ENCODE assay signal across 14 mouse cellular contexts in genomic region chr12:40838338-40838695, GRCm38 (mm10).
A peak's percentile ranks its signal among the peaks of the same experiment; 100 is the strongest.
DNase-seq lines count a peak whose midpoint lies in the region; ATAC-seq and TF ChIP-seq lines count a peak whose summit lies in the region.
"Had no signal": no experiment of that assay in that cellular context is flagged by ENCODE, and none has a peak within 500 bp of the region (broad histone marks: within the 10 kb centered on the region; RNA-seq: fewer than 3 reads in every experiment).

No protein-coding gene starts in this region.

- no peak overlapping the region for H3K4me2 ChIP-seq in intestine, embryonic 14.5 days (ENCODE audit: low read length)
- no peak overlapping the region for H3K4me2 ChIP-seq in intestine, embryonic 16.5 days (ENCODE audit: low read depth, low read length)
- H3K4me2 ChIP-seq in hindbrain, postnatal 0 days (ENCODE audit: low read depth, low read length) = no peak overlapping the region
- H3K4me2 ChIP-seq: embryonic facial prominence, embryonic 12.5 days; kidney, embryonic 15.5 days; liver, embryonic 11.5 days; stomach, embryonic 15.5 days had no signal

- WGBS in intestine, embryonic 14.5 days = 42% methylated on average over 2 of the region's 2 CpGs
- WGBS in intestine, embryonic 16.5 days = 40% methylated on average over 2 of the region's 2 CpGs
- WGBS in hindbrain, postnatal 0 days = 40% methylated on average over 2 of the region's 2 CpGs

- H3K9ac ChIP-seq in intestine, embryonic 14.5 days (ENCODE audit: low read length) = no peak overlapping the region
- H3K9ac ChIP-seq in intestine, embryonic 16.5 days (ENCODE audit: low read depth, low read length) = no peak overlapping the region
- no peak overlapping the region for H3K9ac ChIP-seq in hindbrain, postnatal 0 days (replicated peaks; ENCODE audit: low read length)
- H3K9ac ChIP-seq: embryonic facial prominence, embryonic 12.5 days; kidney, embryonic 15.5 days; stomach, embryonic 15.5 days had no signal

- no peaks in the 10 kb centered on the region for H3K27me3 ChIP-seq in intestine, embryonic 14.5 days (replicated peaks; ENCODE audit: control insufficient read depth, insufficient read depth, low read length)
- H3K27me3 ChIP-seq in intestine, embryonic 16.5 days (replicated peaks; ENCODE audit: control insufficient read depth, insufficient read depth, low read length) = no peaks in the 10 kb centered on the region
- no peaks in the 10 kb centered on the region for H3K27me3 ChIP-seq in hindbrain, postnatal 0 days (ENCODE audit: insufficient read depth, low read length)
- H3K27me3 ChIP-seq: embryonic facial prominence, embryonic 12.5 days; kidney, embryonic 15.5 days; stomach, embryonic 15.5 days had no signal

- DNase-seq in cerebellum, postnatal 14 days = peak; percentile 29 to 38
- no peak for DNase-seq in cerebellum, postnatal 25 days
- DNase-seq in intestine, embryonic 14.5 days (ENCODE audit: low spot score) = peak; percentile 52
- DNase-seq in lung, postnatal 10 days = peak; percentile 69
- DNase-seq in lung, adult 18-20 months = no peak
- peak; percentile 26 for DNase-seq in hindbrain, postnatal 0 days (ENCODE audit: low spot score)
- no peak for DNase-seq in embryo, embryonic 10.5 days (ENCODE audit: low spot score)

- peaks cover 11% of the 10 kb centered on the region; the same call in 1 of the 2 replicates for H3K4me1 ChIP-seq in intestine, embryonic 14.5 days (replicated peaks; ENCODE audit: control insufficient read depth, insufficient read depth, low read length)
- H3K4me1 ChIP-seq in intestine, embryonic 16.5 days (ENCODE audit: control insufficient read depth, insufficient read depth, low read length) = peaks cover 8% of the 10 kb centered on the region; the same call in 1 of the 2 replicates
- no peaks in the 10 kb centered on the region for H3K4me1 ChIP-seq in hindbrain, postnatal 0 days (ENCODE audit: insufficient read depth, low read length)
- H3K4me1 ChIP-seq: embryonic facial prominence, embryonic 12.5 days; kidney, embryonic 15.5 days had no signal

- no peaks in the 10 kb centered on the region for H3K36me3 ChIP-seq in intestine, embryonic 14.5 days (ENCODE audit: control insufficient read depth, insufficient read depth, low read length)
- no peaks in the 10 kb centered on the region for H3K36me3 ChIP-seq in intestine, embryonic 16.5 days (ENCODE audit: control insufficient read depth, insufficient read depth, low read length)
- H3K36me3 ChIP-seq in hindbrain, postnatal 0 days (ENCODE audit: insufficient read depth, low read length) = peaks cover 13% of the 10 kb centered on the region; the same call in 1 of the 2 replicates
- H3K36me3 ChIP-seq: embryonic facial prominence, embryonic 12.5 days; heart, embryonic 10.5 days; stomach, embryonic 15.5 days had no signal

- no peak for TF ChIP-seq CTCF in hindbrain, postnatal 0 days (IDR thresholded peaks at IDR 0.05; ENCODE audit: low read depth)

- H3K27ac ChIP-seq in intestine, embryonic 14.5 days (ENCODE audit: low read depth) = no peak overlapping the region
- H3K27ac ChIP-seq in intestine, embryonic 16.5 days (ENCODE audit: low read length) = no peak overlapping the region
- peak overlapping the region; percentile 6 for H3K27ac ChIP-seq in hindbrain, postnatal 0 days
- H3K27ac ChIP-seq: embryonic facial prominence, embryonic 12.5 days; heart, embryonic 10.5 days; kidney, embryonic 15.5 days; limb, embryonic 10.5 days; stomach, embryonic 15.5 days had no signal

- H3K4me3 ChIP-seq in intestine, embryonic 14.5 days (ENCODE audit: low read depth, low read length) = no peak overlapping the region
- no peak overlapping the region for H3K4me3 ChIP-seq in intestine, embryonic 16.5 days (ENCODE audit: low read length)
- no peak overlapping the region for H3K4me3 ChIP-seq in hindbrain, postnatal 0 days (ENCODE audit: low read length)
- H3K4me3 ChIP-seq: embryonic facial prominence, embryonic 12.5 days; heart, embryonic 10.5 days; kidney, embryonic 15.5 days; limb, embryonic 10.5 days; stomach, embryonic 15.5 days had no signal

- ATAC-seq in intestine, embryonic 14.5 days (replicated peaks; ENCODE audit: low FRiP score, low TSS enrichment, low read depth) = no peak
- ATAC-seq in intestine, embryonic 16.5 days = no peak
- 0 out of 2 replicates have a peak, but pooled peaks have one; percentile 36 for ATAC-seq in hindbrain, postnatal 0 days

- no peaks in the 10 kb centered on the region for H3K9me3 ChIP-seq in intestine, embryonic 14.5 days (ENCODE audit: control insufficient read depth, low read length)
- no peaks in the 10 kb centered on the region for H3K9me3 ChIP-seq in intestine, embryonic 16.5 days (ENCODE audit: control insufficient read depth, low read length)
- H3K9me3 ChIP-seq in hindbrain, postnatal 0 days (ENCODE audit: low read length) = no peaks in the 10 kb centered on the region
- H3K9me3 ChIP-seq: embryonic facial prominence, embryonic 12.5 days; heart, embryonic 10.5 days; kidney, embryonic 15.5 days; limb, embryonic 10.5 days; stomach, embryonic 15.5 days had no signal

Comparison
In these comparisons a context has a peak if more than half of its experiments do, and no peak if none do; other contexts are left out.
1. DNase-seq: peak in cerebellum, postnatal 14 days (2 of 2), intestine, embryonic 14.5 days (single experiment), lung, postnatal 10 days (single experiment) and hindbrain, postnatal 0 days (single experiment); none in cerebellum, postnatal 25 days (0 of 2), lung, adult 18-20 months (0 of 2) and embryo, embryonic 10.5 days (single experiment).